Mouse (Mus musculus) kidney, postnatal 4 days (tissue): Measurements from ENCODE around the gene Olfr862.

ENCODE experiments used
- DNase-seq, 2 experiments: peaks; one replicate each; pipeline ENCODE4 v3.0.0; 2021; ENCODE audit warnings: mixed read lengths in 2 of 2

Gene Olfr862

GRCm38 (mm10) chr9:19887904-19888303, at the start of gene Olfr862:
Gene Olfr862, minus strand, starts transcription at chr9:19888004.
- DNase-seq: no peak

GRCm38 (mm10) chr9:19916565-19916964, 28.8 kb upstream of the Olfr862 start, which contains the start of gene Olfr77:
Gene Olfr77, plus strand, starts transcription at chr9:19916865.
- no peak for DNase-seq

- no peak for DNase-seq
These were observed 23.4 kb upstream of the Olfr862 start for GRCm38 (mm10) chr9:19911170-19911569.

- DNase-seq: no peak
These were observed 38.2 kb downstream of the Olfr862 start, which contains the start of gene Olfr860 for GRCm38 (mm10) chr9:19849647-19850046. Gene Olfr860, minus strand, starts transcription at chr9:19849747.
